Mouse (Mus musculus) limb, embryonic 10.5 days (tissue): ENCODE measurements around the gene Slc37a3. TPM values are rescaled to one million over a fixed set of nuclear protein-coding genes. Genes with fewer than 3 reads are reported as not detected.
"Not testable (repeated sequence)": the region's sequence is repeated elsewhere in the genome, so short reads cannot be mapped to it uniquely, and the experiment has no call there.

Experiments used
- DNase-seq: peaks from one replicate; pipeline ENCODE4 v3.0.0-alpha.2; 2017; ENCODE audit warnings: low spot score
- H3K27ac ChIP-seq: fragments of 300-500 bp; sonication (generic); 2 replicates; pipeline ENCODE4 v1.5.1; 2016; ENCODE audit warnings: mild to moderate bottlenecking
- H3K27me3 ChIP-seq: fragments of 300-500 bp; sonication (generic); 2 replicates; pipeline ENCODE4 v1.6.1; 2016; ENCODE audit warnings: low read depth, mild to moderate bottlenecking; ENCODE audit not compliant: poor library complexity, severe bottlenecking
- H3K36me3 ChIP-seq: fragments of 300-500 bp; sonication (generic); 2 replicates; pipeline ENCODE4 v1.6.1; 2016; ENCODE audit warnings: mild to moderate bottlenecking, moderate library complexity
- H3K4me1 ChIP-seq: fragments of 300-500 bp; sonication (generic); 2 replicates; pipeline ENCODE4 v1.6.1; 2016
- H3K4me3 ChIP-seq: fragments of 300-500 bp; sonication (generic); 2 replicates; pipeline ENCODE4 v1.5.1; 2016; ENCODE audit warnings: mild to moderate bottlenecking, moderate library complexity
- H3K9me3 ChIP-seq: fragments of 300-500 bp; sonication (generic); replicated peaks from 2 replicates; pipeline ENCODE4 v1.6.1; 2016; ENCODE audit warnings: mild to moderate bottlenecking
- WGBS: fragments of 180-500 bp; shearing (Covaris S2); methylation state at CpG from one replicate; pipeline ENCODE4 v1.1.7; 2016; 5-methylcytosine and 5-hydroxymethylcytosine counted together
- polyA plus RNA-seq: library from polyadenylated mRNA; unstranded; fragments of >200 nt; fragmentation: Nextera tagmentation; extraction: Ambion mirVana; gene quantifications from 2 replicates; pipeline ENCODE4 v1.2.1, GENCODE M21; 2016

Slc37a3 gene
- 43.1 and 48.9 TPM in 2 replicates for polyA plus RNA-seq

GRCm38 (mm10) chr6:39377311-39377827, at the start of gene Slc37a3:
TSS of gene Slc37a3 (minus strand) at chr6:39377675.
- peak within 1 kb of the TSS; percentile 93 for H3K27ac ChIP-seq
- H3K4me3 ChIP-seq: peak within 1 kb of the TSS; percentile 91
- peaks cover 31% of the 10 kb centered on the region for H3K27me3 ChIP-seq
- H3K4me1 ChIP-seq: peaks cover 35% of the 10 kb centered on the region
- DNase-seq: peak; percentile 95
- H3K36me3 ChIP-seq: peaks cover 15% of the 10 kb centered on the region
- no peaks in the 10 kb centered on the region for H3K9me3 ChIP-seq
- WGBS: under 1% methylated on average over 43 of the region's 43 CpGs

GRCm38 (mm10) chr6:39426725-39427124, 49.2 kb upstream of the Slc37a3 start:
- no peaks in the 10 kb centered on the region for H3K36me3 ChIP-seq
- H3K9me3 ChIP-seq: no peaks in the 10 kb centered on the region
- no peak overlapping the region for H3K4me3 ChIP-seq
- 92% methylated on average over 4 of the region's 4 CpGs for WGBS
- DNase-seq: no peak
- H3K27ac ChIP-seq: no peak overlapping the region
- H3K4me1 ChIP-seq: no peaks in the 10 kb centered on the region
- peaks cover 4% of the 10 kb centered on the region; the same call in 1 of the 2 replicates for H3K27me3 ChIP-seq

- no peak overlapping the region for H3K27ac ChIP-seq
- peaks cover 12% of the 10 kb centered on the region for H3K27me3 ChIP-seq
- 89% methylated on average over 2 of the region's 2 CpGs for WGBS
- no peak for DNase-seq
- 0 out of 2 replicates have a peak, but pooled peaks cover 2% of the 10 kb centered on the region for H3K4me1 ChIP-seq
- H3K4me3 ChIP-seq: no peak overlapping the region
- no peaks in the 10 kb centered on the region for H3K36me3 ChIP-seq
- no peaks in the 10 kb centered on the region for H3K9me3 ChIP-seq
Observed at GRCm38 (mm10) chr6:39425181-39425580, 47.7 kb upstream of the Slc37a3 start.

GRCm38 (mm10) chr6:39423686-39424085, 46.2 kb upstream of the Slc37a3 start:
- no peak overlapping the region for H3K4me3 ChIP-seq
- no peak for DNase-seq
- H3K36me3 ChIP-seq: no peaks in the 10 kb centered on the region
- 92% methylated on average over 7 of the region's 7 CpGs for WGBS
- no peak overlapping the region for H3K27ac ChIP-seq
- peaks cover 8% of the 10 kb centered on the region; the same call in 1 of the 2 replicates for H3K4me1 ChIP-seq
- H3K9me3 ChIP-seq: no peaks in the 10 kb centered on the region
- peaks cover 17% of the 10 kb centered on the region for H3K27me3 ChIP-seq

GRCm38 (mm10) chr6:39423130-39423551, 45.7 kb upstream of the Slc37a3 start:
- DNase-seq: no peak
- WGBS: 65% methylated on average over 6 of the region's 6 CpGs

GRCm38 (mm10) chr6:39420867-39421266, 43.4 kb upstream of the Slc37a3 start:
- H3K4me3 ChIP-seq: peak overlapping the region; percentile 86; the same call in 1 of the 2 replicates
- H3K4me1 ChIP-seq: peaks cover 8% of the 10 kb centered on the region; the same call in 1 of the 2 replicates
- H3K27ac ChIP-seq: no peak overlapping the region
- H3K27me3 ChIP-seq: peaks cover 35% of the 10 kb centered on the region
- H3K36me3 ChIP-seq: no peaks in the 10 kb centered on the region
- no peak for DNase-seq
- H3K9me3 ChIP-seq: no peaks in the 10 kb centered on the region
- WGBS: 49% methylated on average over 4 of the region's 4 CpGs

More at GRCm38 (mm10) chr6:39423130-39423551, 45.7 kb upstream of the Slc37a3 start:
- Histone ChIP-seq H3K27ac (no peak overlapping the region), H3K9me3 (no peaks in the 10 kb centered on the region), H3K4me1 (peaks cover 8% of the 10 kb centered on the region; the same call in 1 of the 2 replicates), H3K4me3 (no peak overlapping the region), H3K27me3 (peaks cover 22% of the 10 kb centered on the region), H3K36me3 (no peaks in the 10 kb centered on the region)

- WGBS: under 1% methylated on average over 81 of the region's 82 CpGs
- no peaks in the 10 kb centered on the region for H3K36me3 ChIP-seq
- peak within 1 kb of the TSS; percentile 86 for H3K4me3 ChIP-seq
- H3K9me3 ChIP-seq: no peaks in the 10 kb centered on the region
- peak within 1 kb of the TSS; percentile 86 for H3K27ac ChIP-seq
- DNase-seq: peak; percentile 85
- H3K4me1 ChIP-seq: peaks cover 8% of the 10 kb centered on the region; the same call in 1 of the 2 replicates
- peaks cover 35% of the 10 kb centered on the region for H3K27me3 ChIP-seq
Observed at GRCm38 (mm10) chr6:39419851-39420721, 42.6 kb upstream of the Slc37a3 start, which contains the start of gene Mkrn1. TSS of gene Mkrn1 (minus strand) at chr6:39420462.

GRCm38 (mm10) chr6:39419386-39419850, 41.9 kb upstream of the Slc37a3 start:
- Histone ChIP-seq H3K4me3 (peak overlapping the region; percentile 86), H3K9me3 (no peaks in the 10 kb centered on the region), H3K4me1 (peaks cover 8% of the 10 kb centered on the region; the same call in 1 of the 2 replicates), H3K27me3 (peaks cover 35% of the 10 kb centered on the region), H3K27ac (peak overlapping the region; percentile 86), H3K36me3 (no peaks in the 10 kb centered on the region)
- under 1% methylated on average over 43 of the region's 43 CpGs for WGBS
- no peak for DNase-seq

GRCm38 (mm10) chr6:39416654-39417053, 39.2 kb upstream of the Slc37a3 start:
- not testable (repeated sequence) for H3K9me3 ChIP-seq, H3K27ac ChIP-seq, DNase-seq, H3K36me3 ChIP-seq, H3K4me3 ChIP-seq, H3K4me1 ChIP-seq
- H3K27me3 ChIP-seq: peaks cover 30% of the 10 kb centered on the region

GRCm38 (mm10) chr6:39415762-39416161, 38.3 kb upstream of the Slc37a3 start:
- Histone ChIP-seq H3K4me3 (no peak overlapping the region), H3K27ac (no peak overlapping the region), H3K4me1 (peaks cover 8% of the 10 kb centered on the region; the same call in 1 of the 2 replicates), H3K9me3 (no peaks in the 10 kb centered on the region), H3K27me3 (peaks cover 24% of the 10 kb centered on the region), H3K36me3 (no peaks in the 10 kb centered on the region)
- 46% methylated on average over 3 of the region's 5 CpGs for WGBS
- DNase-seq: peak; percentile 66

GRCm38 (mm10) chr6:39414106-39414505, 36.6 kb upstream of the Slc37a3 start:
- Histone ChIP-seq H3K4me1 (peaks cover 1% of the 10 kb centered on the region; the same call in 1 of the 2 replicates), H3K27me3 (peaks cover 23% of the 10 kb centered on the region), H3K4me3 (no peak overlapping the region), H3K9me3 (no peaks in the 10 kb centered on the region), H3K27ac (no peak overlapping the region), H3K36me3 (no peaks in the 10 kb centered on the region)
- DNase-seq: no peak
- WGBS: 85% methylated on average over 1 of the region's 1 CpGs

GRCm38 (mm10) chr6:39406480-39406879, 29.0 kb upstream of the Slc37a3 start:
- DNase-seq: no peak
- H3K36me3 ChIP-seq: peaks cover 18% of the 10 kb centered on the region
- WGBS: 96% methylated on average over 5 of the region's 5 CpGs
- H3K9me3 ChIP-seq: no peaks in the 10 kb centered on the region
- H3K4me1 ChIP-seq: no peaks in the 10 kb centered on the region
- no peaks in the 10 kb centered on the region for H3K27me3 ChIP-seq
- H3K27ac ChIP-seq: no peak overlapping the region
- no peak overlapping the region for H3K4me3 ChIP-seq

GRCm38 (mm10) chr6:39403136-39403535, 25.7 kb upstream of the Slc37a3 start:
- no peaks in the 10 kb centered on the region for H3K27me3 ChIP-seq
- H3K27ac ChIP-seq: no peak overlapping the region
- WGBS: 74% methylated on average over 2 of the region's 2 CpGs
- H3K36me3 ChIP-seq: peaks cover 39% of the 10 kb centered on the region
- H3K9me3 ChIP-seq: no peaks in the 10 kb centered on the region
- no peak for DNase-seq
- no peaks in the 10 kb centered on the region for H3K4me1 ChIP-seq
- no peak overlapping the region for H3K4me3 ChIP-seq
